Mouse (Mus musculus) limb, embryonic 13.5 days (tissue): ENCODE measurements around the gene Abtb2. TPM values are rescaled to one million over a fixed set of nuclear protein-coding genes. Genes with fewer than 3 reads are reported as not detected.

ENCODE experiments used
- ATAC-seq: fragments of 200-750 bp; cut with Nextera tagmentation; 2 replicates; pipeline ENCODE4 v1.8.0; 2017; ENCODE audit warnings: low read depth, moderate number of reproducible peaks, moderate TSS enrichment; ENCODE audit not compliant: low FRiP score
- H3K27ac ChIP-seq: fragments of 300-500 bp; sonication (generic); 2 replicates; pipeline ENCODE4 v1.5.1; 2015; ENCODE audit warnings: inconsistent platforms, mild to moderate bottlenecking, moderate library complexity
- H3K27me3 ChIP-seq: fragments of 300-500 bp; sonication (generic); 2 replicates; pipeline ENCODE4 v1.6.1; 2015; ENCODE audit warnings: mild to moderate bottlenecking, inconsistent platforms
- H3K36me3 ChIP-seq: fragments of 300-500 bp; sonication (generic); 2 replicates; pipeline ENCODE4 v1.6.1; 2015; ENCODE audit warnings: inconsistent platforms, mild to moderate bottlenecking, moderate library complexity
- H3K4me1 ChIP-seq: fragments of 300-500 bp; sonication (generic); 2 replicates; pipeline ENCODE4 v1.6.1; 2015; ENCODE audit warnings: inconsistent platforms
- H3K4me2 ChIP-seq: fragments of 300-500 bp; sonication (generic); replicated peaks from 2 replicates; pipeline ENCODE4 v1.6.1; 2015; ENCODE audit warnings: inconsistent platforms, mild to moderate bottlenecking, moderate library complexity
- H3K4me3 ChIP-seq: fragments of 300-500 bp; sonication (generic); 2 replicates; pipeline ENCODE4 v1.5.1; 2015; ENCODE audit warnings: moderate library complexity, mild to moderate bottlenecking, inconsistent platforms
- H3K9ac ChIP-seq: fragments of 300-500 bp; sonication (generic); 2 replicates; pipeline ENCODE4 v1.6.1; 2015; ENCODE audit warnings: mild to moderate bottlenecking, inconsistent platforms
- H3K9me3 ChIP-seq: fragments of 300-500 bp; sonication (generic); 2 replicates; pipeline ENCODE4 v1.6.1; 2016; ENCODE audit warnings: inconsistent platforms
- WGBS: fragments of 180-500 bp; shearing (Covaris S2); methylation state at CpG from one replicate; pipeline ENCODE4 v1.1.7; 2015; 5-methylcytosine and 5-hydroxymethylcytosine counted together
- polyA plus RNA-seq: library from polyadenylated mRNA; unstranded; fragments of >200 nt; fragmentation: Nextera tagmentation; extraction: Ambion mirVana; gene quantifications from 2 replicates; pipeline ENCODE4 v1.2.1, GENCODE M21; 2015

The Abtb2 gene
- polyA plus RNA-seq, 1 experiment from 2014 or later: 20.5 TPM

DNA sequence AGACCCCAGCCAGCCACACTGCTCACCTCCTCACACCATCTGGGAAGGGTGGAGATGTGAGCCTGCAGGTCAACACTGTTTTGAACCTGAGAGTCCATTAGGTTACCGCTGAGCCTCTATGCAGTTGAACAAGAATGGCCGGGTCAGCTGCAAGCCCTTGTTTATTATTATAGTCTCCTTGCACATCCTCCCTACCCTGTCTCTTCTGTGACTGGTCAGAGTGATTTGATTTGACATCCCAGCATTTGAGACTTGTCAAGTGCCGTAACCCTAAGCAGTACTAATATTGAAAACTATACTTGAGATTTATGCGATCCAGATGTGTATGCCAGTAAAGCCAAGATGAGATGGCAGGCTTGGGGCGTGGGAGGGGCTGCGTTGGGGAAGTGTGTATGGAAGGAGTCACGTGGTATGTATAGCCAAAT, 65.2 kb downstream of the Abtb2 start:
- Histone ChIP-seq H3K4me2 (peak overlapping the region; percentile 21; the same call in 1 of the 2 replicates), H3K9me3 (no peaks in the 10 kb centered on the region), H3K9ac (no peak overlapping the region), H3K4me1 (peaks cover 52% of the 10 kb centered on the region), H3K36me3 (no peaks in the 10 kb centered on the region), H3K27ac (no peak overlapping the region), H3K27me3 (no peaks in the 10 kb centered on the region), H3K4me3 (no peak overlapping the region)
- peak; percentile 71 for ATAC-seq
- WGBS: 27% methylated on average over 7 of the region's 7 CpGs

DNA sequence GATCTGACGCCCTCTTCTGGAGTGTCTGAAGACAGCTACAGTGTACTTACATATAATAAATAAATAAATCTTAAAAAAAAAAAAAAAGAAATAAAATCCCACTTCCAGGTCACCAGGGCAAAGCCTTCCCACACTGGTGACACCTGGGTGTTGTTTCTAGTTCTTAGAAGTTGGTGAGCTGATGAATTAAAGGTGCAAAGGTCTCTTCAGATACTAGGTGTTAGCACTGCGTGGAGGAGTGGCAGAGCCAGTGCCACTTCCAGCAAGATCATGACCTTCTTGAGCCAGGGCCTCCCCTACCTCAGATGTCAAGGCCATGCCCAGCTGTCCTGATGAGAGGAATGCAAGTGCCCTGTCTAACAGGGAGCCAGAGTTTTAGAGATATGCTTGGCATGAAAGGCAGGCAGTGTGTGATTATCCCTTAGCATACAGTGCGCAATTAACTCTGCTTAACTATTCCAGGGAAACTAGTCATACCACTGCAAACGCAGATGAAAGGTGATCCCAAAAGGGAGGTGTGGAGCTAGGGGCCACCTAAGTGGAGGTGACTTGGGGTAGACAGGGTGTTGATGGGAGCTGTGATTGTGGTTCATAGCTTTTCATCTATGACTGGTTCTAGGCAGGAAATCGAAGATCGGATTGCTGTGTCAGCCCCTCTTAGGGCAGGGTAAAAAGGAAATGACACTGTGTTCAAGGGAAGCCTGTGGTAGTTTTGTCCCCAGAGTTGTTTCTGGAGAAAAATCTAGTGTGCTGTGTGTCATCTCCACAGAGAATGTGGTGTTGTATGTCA, 66.2 kb downstream of the Abtb2 start:
- H3K27ac ChIP-seq: no peak overlapping the region
- H3K4me2 ChIP-seq: no peak overlapping the region
- ATAC-seq: 0 out of 2 replicates have a peak, but pooled peaks have one; percentile 18
- H3K9me3 ChIP-seq: no peaks in the 10 kb centered on the region
- H3K27me3 ChIP-seq: no peaks in the 10 kb centered on the region
- H3K4me3 ChIP-seq: no peak overlapping the region
- H3K9ac ChIP-seq: no peak overlapping the region
- H3K36me3 ChIP-seq: no peaks in the 10 kb centered on the region
- 50% methylated on average over 5 of the region's 6 CpGs for WGBS
- peaks cover 52% of the 10 kb centered on the region for H3K4me1 ChIP-seq

DNA sequence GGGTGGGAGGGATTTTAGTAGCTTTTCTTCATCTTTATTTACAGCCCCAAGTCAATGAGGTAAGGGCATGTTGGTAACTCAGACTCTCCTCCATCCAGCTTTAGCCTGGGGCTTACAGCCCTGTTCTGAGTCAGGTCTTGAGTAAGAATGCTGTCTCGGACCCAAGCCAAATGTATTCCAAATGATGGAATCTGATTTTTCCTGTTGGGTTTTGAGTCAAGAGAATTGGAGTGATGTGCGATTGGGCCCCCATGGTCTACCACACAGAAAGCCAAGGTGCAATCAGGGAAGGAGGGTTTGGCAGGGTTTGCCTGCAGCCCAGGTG, 66.8 kb downstream of the Abtb2 start:
- H3K27ac ChIP-seq: no peak overlapping the region
- no peak for ATAC-seq
- peaks cover 52% of the 10 kb centered on the region for H3K4me1 ChIP-seq
- no peaks in the 10 kb centered on the region for H3K9me3 ChIP-seq
- H3K27me3 ChIP-seq: no peaks in the 10 kb centered on the region
- 73% methylated on average over 2 of the region's 2 CpGs for WGBS
- H3K9ac ChIP-seq: no peak overlapping the region
- H3K4me2 ChIP-seq: no peak overlapping the region
- no peaks in the 10 kb centered on the region for H3K36me3 ChIP-seq
- no peak overlapping the region for H3K4me3 ChIP-seq

DNA sequence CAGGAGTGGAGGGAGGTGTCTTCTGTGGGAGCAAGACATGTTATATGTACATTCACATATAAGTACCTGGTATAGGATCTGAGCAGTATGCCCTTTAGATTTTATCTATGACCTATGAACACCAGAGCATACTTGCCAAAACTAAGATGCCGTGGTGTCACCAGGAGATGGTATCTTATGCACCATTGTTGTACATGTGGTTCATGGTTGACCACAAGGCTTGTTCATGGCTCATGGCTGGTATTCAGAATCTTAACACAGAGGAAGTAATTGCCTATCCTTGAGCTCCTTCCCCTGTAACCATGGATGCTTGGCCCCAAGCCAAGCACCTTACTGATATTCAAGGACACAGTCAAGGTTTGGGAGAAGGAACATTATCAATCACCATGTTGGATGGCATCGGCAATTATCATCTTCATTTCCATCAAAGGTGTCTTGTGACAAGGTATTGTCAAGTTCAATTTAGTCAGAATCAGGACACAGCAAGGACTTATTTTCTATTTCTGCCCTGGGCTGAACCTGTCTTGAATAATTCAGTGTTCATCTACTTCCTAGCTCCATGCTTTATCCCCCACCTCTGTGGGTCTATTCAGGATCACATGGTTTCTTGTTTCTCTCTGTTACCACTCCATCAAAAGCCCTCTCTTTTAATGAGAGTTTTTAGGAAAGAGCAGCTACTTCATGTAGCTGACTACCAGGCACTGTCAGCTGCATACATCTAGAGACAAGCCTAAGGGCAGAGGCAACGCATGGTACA, 69.8 kb downstream of the Abtb2 start:
- Histone ChIP-seq H3K27me3 (no peaks in the 10 kb centered on the region), H3K27ac (no peak overlapping the region), H3K9ac (no peak overlapping the region), H3K9me3 (no peaks in the 10 kb centered on the region), H3K4me3 (no peak overlapping the region), H3K4me1 (peaks cover 57% of the 10 kb centered on the region), H3K36me3 (no peaks in the 10 kb centered on the region), H3K4me2 (no peak overlapping the region)
- WGBS: 90% methylated on average over 3 of the region's 3 CpGs
- ATAC-seq: no peak

DNA sequence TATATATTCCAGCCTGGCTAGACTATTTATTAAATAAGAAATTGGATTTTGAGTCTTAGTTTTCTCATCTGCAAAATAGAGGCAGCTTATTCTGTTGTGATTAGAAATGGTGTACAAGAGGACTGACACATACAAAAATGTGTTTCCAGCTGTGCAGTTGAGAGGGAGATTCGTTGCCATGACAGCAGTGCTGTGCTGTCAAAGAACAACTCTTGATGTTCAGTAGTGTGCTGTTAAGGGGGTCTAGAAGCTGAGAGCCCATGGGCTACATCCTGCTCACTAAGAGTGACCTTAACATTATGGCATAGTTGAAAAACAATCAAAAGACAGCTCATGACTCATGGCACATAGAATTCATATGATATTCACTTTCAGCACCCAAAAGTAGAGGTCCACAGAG, 71.3 kb downstream of the Abtb2 start:
- no peak overlapping the region for H3K27ac ChIP-seq
- H3K36me3 ChIP-seq: no peaks in the 10 kb centered on the region
- WGBS: 72% methylated on average over 1 of the region's 1 CpGs
- no peak overlapping the region for H3K9ac ChIP-seq
- ATAC-seq: no peak
- H3K4me2 ChIP-seq: no peak overlapping the region
- H3K27me3 ChIP-seq: no peaks in the 10 kb centered on the region
- H3K4me3 ChIP-seq: no peak overlapping the region
- H3K4me1 ChIP-seq: peaks cover 59% of the 10 kb centered on the region
- H3K9me3 ChIP-seq: no peaks in the 10 kb centered on the region

DNA sequence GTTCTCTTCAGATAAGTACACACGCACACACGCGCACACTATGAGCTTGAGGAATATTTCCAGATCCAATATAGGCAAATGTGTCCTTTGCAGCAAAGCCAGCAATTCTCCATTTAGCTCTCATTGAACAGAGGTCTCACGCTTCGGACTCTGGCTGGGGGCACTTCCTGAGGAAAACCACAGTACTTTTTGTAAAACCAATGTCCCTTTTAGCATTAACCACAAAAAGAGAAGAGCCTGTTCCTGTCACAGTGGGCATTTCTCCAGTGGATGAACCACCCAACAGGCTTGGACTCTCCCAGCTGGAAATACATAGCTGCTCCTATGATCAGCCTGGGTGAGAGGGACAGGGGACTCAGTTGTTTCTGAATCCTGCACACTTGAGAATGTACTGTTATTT, 71.8 kb downstream of the Abtb2 start:
- Histone ChIP-seq H3K36me3 (no peaks in the 10 kb centered on the region), H3K27me3 (no peaks in the 10 kb centered on the region), H3K4me2 (no peak overlapping the region), H3K9ac (no peak overlapping the region), H3K9me3 (no peaks in the 10 kb centered on the region), H3K4me3 (no peak overlapping the region), H3K27ac (no peak overlapping the region), H3K4me1 (peaks cover 59% of the 10 kb centered on the region)
- ATAC-seq: no peak
- WGBS: 86% methylated on average over 5 of the region's 5 CpGs

DNA sequence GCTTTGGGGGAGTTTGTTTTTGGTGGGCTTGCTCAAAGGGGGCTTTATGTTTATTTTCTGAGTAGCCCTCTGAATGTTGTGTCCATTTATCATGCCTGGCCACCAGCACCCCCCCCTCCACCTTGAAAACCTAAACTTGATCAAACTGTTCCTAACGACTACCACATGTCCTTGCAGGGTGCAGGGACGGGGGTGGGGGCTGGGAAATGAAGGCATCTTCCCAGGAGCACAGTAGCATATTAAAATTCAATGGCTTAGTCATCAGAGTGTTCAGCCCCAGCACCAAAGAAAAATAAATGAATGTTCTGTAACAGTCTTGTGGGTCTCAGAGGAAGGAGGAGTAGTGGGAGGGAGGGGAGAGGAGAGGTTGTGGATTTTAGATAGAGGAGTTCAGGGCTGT, 73.6 kb downstream of the Abtb2 start:
- Histone ChIP-seq H3K4me2 (no peak overlapping the region), H3K4me1 (peaks cover 71% of the 10 kb centered on the region), H3K9me3 (no peaks in the 10 kb centered on the region), H3K9ac (no peak overlapping the region), H3K4me3 (no peak overlapping the region), H3K27me3 (no peaks in the 10 kb centered on the region), H3K36me3 (no peaks in the 10 kb centered on the region), H3K27ac (no peak overlapping the region)
- 26% methylated on average over 2 of the region's 2 CpGs for WGBS
- no peak for ATAC-seq

DNA sequence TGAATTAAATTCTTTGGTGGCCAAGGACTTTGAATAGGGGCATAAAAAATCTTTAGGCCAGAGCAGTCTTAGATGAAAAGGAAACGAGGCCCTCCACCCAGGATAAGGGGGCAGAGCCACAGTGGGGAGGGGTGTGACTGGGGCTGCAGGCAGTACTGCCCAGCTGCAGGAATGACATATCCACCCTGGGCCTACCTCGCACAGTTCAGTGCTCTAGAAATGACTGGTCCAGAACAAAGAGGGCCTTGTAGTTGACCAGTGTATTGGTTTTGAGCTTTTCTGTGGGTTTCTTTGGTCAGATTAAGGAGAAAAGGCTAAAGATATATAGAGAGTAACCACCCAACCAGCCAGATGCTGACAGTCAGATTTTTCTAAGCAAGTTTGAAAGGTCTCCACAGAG, 74.8 kb downstream of the Abtb2 start:
- no peak for ATAC-seq
- Histone ChIP-seq H3K27me3 (no peaks in the 10 kb centered on the region), H3K4me3 (no peak overlapping the region), H3K36me3 (no peaks in the 10 kb centered on the region), H3K27ac (peak overlapping the region; percentile 15; the same call in 1 of the 2 replicates), H3K9ac (no peak overlapping the region), H3K4me1 (peaks cover 70% of the 10 kb centered on the region), H3K4me2 (no peak overlapping the region), H3K9me3 (no peaks in the 10 kb centered on the region)
- WGBS: 43% methylated on average over 2 of the region's 2 CpGs

DNA sequence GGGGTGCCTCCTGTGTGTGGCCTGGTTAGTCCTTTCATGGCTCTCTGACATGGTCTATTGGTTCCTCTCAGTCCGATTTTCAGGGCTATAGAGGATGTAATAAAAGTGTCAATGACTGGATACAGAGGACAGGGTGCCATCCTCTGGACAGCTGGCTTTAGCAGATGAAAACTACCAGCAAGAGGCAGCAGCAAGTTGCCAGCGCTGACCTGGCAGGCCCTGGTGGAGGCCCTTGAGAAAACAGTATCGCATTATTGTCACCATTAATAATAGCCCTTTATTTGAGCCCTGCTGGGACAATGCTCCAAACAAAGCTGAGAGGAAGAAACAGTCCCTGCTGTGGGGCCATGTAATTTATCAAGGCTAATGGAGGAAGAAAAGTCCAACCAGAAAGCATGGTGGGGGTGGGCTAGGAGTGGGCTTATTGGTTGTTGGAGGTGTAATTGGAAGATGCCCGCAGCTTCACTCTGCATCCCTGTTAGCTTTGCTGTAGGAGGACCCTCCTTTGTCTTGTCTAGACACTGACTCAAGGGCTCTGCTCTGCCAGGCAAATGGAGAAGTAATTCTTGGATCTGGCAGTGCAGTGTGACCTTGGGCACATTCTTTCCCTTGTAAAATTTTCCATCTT, 77.6 kb downstream of the Abtb2 start:
- Histone ChIP-seq H3K9me3 (no peaks in the 10 kb centered on the region), H3K27ac (no peak overlapping the region), H3K27me3 (no peaks in the 10 kb centered on the region), H3K4me3 (no peak overlapping the region), H3K4me1 (peaks cover 64% of the 10 kb centered on the region), H3K9ac (no peak overlapping the region), H3K4me2 (no peak overlapping the region), H3K36me3 (no peaks in the 10 kb centered on the region)
- 46% methylated on average over 4 of the region's 4 CpGs for WGBS
- ATAC-seq: no peak

DNA sequence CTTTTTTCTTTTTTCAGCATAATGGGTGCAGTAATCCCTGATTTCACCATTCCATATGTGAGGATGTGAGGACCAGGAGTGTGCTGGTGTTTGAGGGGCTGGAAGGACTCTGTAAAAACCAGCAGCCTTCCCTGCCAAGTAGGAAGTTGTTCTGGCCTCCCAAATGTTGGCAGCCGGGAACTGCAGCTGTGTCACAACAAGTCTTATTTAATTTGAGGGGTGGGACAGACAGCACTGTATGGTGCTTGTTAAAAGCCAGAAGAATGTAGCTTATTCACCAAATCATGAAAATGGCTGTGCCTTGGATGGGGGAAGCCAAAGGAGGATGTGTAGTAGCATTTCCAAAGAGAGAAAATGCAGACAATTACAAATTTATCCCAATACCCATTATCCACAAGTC, 78.3 kb downstream of the Abtb2 start:
- peaks cover 64% of the 10 kb centered on the region for H3K4me1 ChIP-seq
- no peaks in the 10 kb centered on the region for H3K36me3 ChIP-seq
- 18% methylated on average over 1 of the region's 1 CpGs for WGBS
- H3K9ac ChIP-seq: no peak overlapping the region
- no peak for ATAC-seq
- H3K4me2 ChIP-seq: no peak overlapping the region
- no peaks in the 10 kb centered on the region for H3K27me3 ChIP-seq
- H3K9me3 ChIP-seq: no peaks in the 10 kb centered on the region
- no peak overlapping the region for H3K27ac ChIP-seq
- H3K4me3 ChIP-seq: no peak overlapping the region

DNA sequence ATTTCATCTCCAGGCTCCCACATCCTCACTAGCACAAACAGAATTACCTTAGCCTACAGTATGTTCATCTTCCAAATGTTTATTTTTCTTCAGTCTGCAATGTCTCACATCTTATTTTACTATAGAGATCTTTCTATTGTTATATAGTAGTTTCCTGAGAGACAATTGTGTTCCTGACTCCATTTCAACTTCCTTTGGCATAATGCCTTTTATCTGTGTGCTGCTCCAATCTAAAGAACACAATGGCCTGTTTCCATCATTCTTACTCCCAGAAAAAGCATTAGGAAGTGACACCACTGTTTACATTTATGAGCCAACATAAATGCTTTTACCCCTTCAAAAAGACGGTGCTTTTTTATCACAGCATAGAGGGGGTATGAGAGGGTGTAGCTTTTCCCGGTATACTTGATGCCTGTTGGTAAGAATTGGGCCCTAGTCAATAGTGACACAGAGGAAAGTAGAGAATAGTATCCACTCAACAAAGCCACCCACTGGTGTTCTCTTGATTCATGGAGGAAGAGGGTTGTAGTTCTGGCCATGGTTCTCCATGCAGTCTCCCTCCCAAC, 84.3 kb downstream of the Abtb2 start:
- no peak overlapping the region for H3K4me3 ChIP-seq

DNA sequence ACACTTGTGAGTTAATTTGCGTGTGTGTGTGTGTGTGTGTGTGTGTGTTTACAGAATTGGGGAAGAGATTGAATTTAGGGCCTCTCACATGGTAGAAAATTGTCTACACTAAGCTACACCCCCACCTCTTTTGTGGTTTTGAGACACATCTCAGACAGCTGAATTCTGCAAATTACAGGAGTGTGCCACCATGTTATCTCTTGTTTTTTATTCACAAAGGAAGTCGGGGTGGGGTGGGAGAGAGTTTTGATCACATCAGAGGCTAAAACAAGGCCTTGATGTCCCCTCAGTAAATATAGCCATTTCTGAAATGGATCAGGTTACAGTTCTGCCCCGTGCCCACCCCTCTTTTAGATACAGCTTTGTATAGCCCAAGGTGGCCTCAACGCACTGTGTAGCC, 86.0 kb downstream of the Abtb2 start:
- peaks cover 28% of the 10 kb centered on the region for H3K4me1 ChIP-seq
- H3K9me3 ChIP-seq: no peaks in the 10 kb centered on the region
- WGBS: 62% methylated on average over 4 of the region's 4 CpGs
- no peak overlapping the region for H3K4me3 ChIP-seq
- H3K4me2 ChIP-seq: no peak overlapping the region
- H3K27ac ChIP-seq: no peak overlapping the region
- no peak overlapping the region for H3K9ac ChIP-seq
- no peak for ATAC-seq
- H3K27me3 ChIP-seq: no peaks in the 10 kb centered on the region
- no peaks in the 10 kb centered on the region for H3K36me3 ChIP-seq

More for the DNA sequence above, 84.3 kb downstream of the Abtb2 start:
- Histone ChIP-seq H3K27me3 (no peaks in the 10 kb centered on the region), H3K9me3 (no peaks in the 10 kb centered on the region), H3K36me3 (no peaks in the 10 kb centered on the region), H3K9ac (no peak overlapping the region), H3K4me2 (no peak overlapping the region), H3K4me1 (peaks cover 27% of the 10 kb centered on the region), H3K27ac (no peak overlapping the region)
- WGBS: 66% methylated on average over 2 of the region's 2 CpGs
- ATAC-seq: no peak
